Mouse (Mus musculus) hindbrain, embryonic 12.5 days (tissue): ENCODE measurements at regions not wholly inside any gene's neighbourhood (a gene's known extent, or its start where the extent isn't known, plus 50 kb on each side); places are given as distances from the start of the nearest gene placed in this dataset.

Source experiments
- ATAC-seq: fragments of 200-750 bp; cut with Nextera tagmentation; 2 replicates; pipeline ENCODE4 v1.8.0; 2017; ENCODE audit warnings: moderate TSS enrichment; ENCODE audit not compliant: low FRiP score
- H3K27ac ChIP-seq: fragments of 300-500 bp; sonication (generic); 2 replicates; pipeline ENCODE4 v1.5.1; 2016; ENCODE audit warnings: mild to moderate bottlenecking
- H3K27me3 ChIP-seq: fragments of 300-500 bp; sonication (generic); 2 replicates; pipeline ENCODE4 v1.6.1; 2016; ENCODE audit warnings: mild to moderate bottlenecking
- H3K36me3 ChIP-seq: fragments of 300-500 bp; sonication (generic); 2 replicates; pipeline ENCODE4 v1.6.1; 2016; ENCODE audit warnings: mild to moderate bottlenecking
- H3K4me1 ChIP-seq: fragments of 300-500 bp; sonication (generic); 2 replicates; pipeline ENCODE4 v1.6.1; 2016
- H3K4me2 ChIP-seq: fragments of 300-500 bp; sonication (generic); replicated peaks from 2 replicates; pipeline ENCODE4 v1.6.1; 2016; ENCODE audit warnings: mild to moderate bottlenecking
- H3K4me3 ChIP-seq: fragments of 300-500 bp; sonication (generic); 2 replicates; pipeline ENCODE4 v1.5.1; 2016; ENCODE audit warnings: mild to moderate bottlenecking
- H3K9ac ChIP-seq: fragments of 300-500 bp; sonication (generic); 2 replicates; pipeline ENCODE4 v1.6.1; 2016; ENCODE audit warnings: mild to moderate bottlenecking, moderate library complexity
- H3K9me3 ChIP-seq: fragments of 300-500 bp; sonication (generic); replicated peaks from 2 replicates; pipeline ENCODE4 v1.6.1; 2016; ENCODE audit warnings: mild to moderate bottlenecking
- WGBS: fragments of 180-500 bp; shearing (Covaris S2); methylation state at CpG from one replicate; pipeline ENCODE4 v1.1.7; 2016; 5-methylcytosine and 5-hydroxymethylcytosine counted together

DNA sequence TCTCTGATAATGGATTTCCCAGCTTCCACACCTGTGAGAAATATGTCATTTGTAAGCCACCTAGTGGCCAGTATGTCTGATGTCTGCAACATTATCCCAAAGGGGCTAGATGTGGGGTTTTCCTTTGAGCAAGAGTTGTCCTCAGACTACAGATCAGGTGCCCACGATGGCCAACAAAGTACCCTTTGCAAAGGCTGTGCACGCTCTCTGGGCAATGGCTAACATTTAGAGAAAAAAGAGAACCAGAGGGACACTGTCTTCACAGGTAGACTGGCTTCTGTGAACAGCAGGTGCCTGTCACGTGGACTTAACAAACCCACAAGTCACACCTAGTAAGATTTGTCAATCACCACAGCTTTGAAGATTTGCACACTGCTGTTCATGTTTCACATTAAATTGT lies 202.0 kb upstream of the Sash1 start:
- H3K9me3 ChIP-seq: no peaks in the 10 kb centered on the region
- H3K36me3 ChIP-seq: no peaks in the 10 kb centered on the region
- no peak overlapping the region for H3K27ac ChIP-seq
- ATAC-seq: no peak
- no peak overlapping the region for H3K9ac ChIP-seq
- no peaks in the 10 kb centered on the region for H3K27me3 ChIP-seq
- H3K4me2 ChIP-seq: no peak overlapping the region
- 91% methylated on average over 3 of the region's 3 CpGs for WGBS
- no peaks in the 10 kb centered on the region for H3K4me1 ChIP-seq
- no peak overlapping the region for H3K4me3 ChIP-seq

- no peak overlapping the region for H3K27ac ChIP-seq
- no peak overlapping the region for H3K4me2 ChIP-seq
- 81% methylated on average over 3 of the region's 3 CpGs for WGBS
- no peak for ATAC-seq
- H3K9ac ChIP-seq: no peak overlapping the region
- no peaks in the 10 kb centered on the region for H3K9me3 ChIP-seq
- H3K4me1 ChIP-seq: no peaks in the 10 kb centered on the region
- H3K27me3 ChIP-seq: no peaks in the 10 kb centered on the region
- no peaks in the 10 kb centered on the region for H3K36me3 ChIP-seq
- no peak overlapping the region for H3K4me3 ChIP-seq
These were observed 201.3 kb upstream of the Sash1 start for GRCm38 (mm10) chr10:9087171-9087570.

DNA sequence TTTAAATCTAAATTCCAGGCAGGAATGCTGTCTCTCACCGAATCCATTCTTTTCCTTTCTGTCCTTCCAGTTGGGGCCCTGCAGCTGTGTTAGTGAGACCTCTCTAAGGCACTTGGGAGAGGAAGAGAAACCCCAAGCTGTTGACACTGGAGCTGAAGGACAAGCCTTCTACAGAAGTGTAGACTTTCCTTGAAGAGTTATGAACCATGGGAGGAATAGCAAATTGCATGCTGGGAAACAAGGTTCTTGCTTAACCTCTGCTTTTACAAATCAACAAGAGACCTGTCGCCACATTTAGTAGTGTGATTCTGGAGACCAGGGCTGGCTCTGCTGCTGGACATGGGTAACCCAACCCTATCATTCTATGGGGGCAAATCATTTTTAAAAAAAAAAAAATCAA lies 200.8 kb upstream of the Sash1 start:
- H3K4me2 ChIP-seq: no peak overlapping the region
- H3K9ac ChIP-seq: no peak overlapping the region
- no peak overlapping the region for H3K4me3 ChIP-seq
- no peaks in the 10 kb centered on the region for H3K36me3 ChIP-seq
- no peaks in the 10 kb centered on the region for H3K27me3 ChIP-seq
- no peak overlapping the region for H3K27ac ChIP-seq
- no peak for ATAC-seq
- no peaks in the 10 kb centered on the region for H3K9me3 ChIP-seq
- WGBS: 80% methylated on average over 2 of the region's 2 CpGs
- H3K4me1 ChIP-seq: no peaks in the 10 kb centered on the region

DNA sequence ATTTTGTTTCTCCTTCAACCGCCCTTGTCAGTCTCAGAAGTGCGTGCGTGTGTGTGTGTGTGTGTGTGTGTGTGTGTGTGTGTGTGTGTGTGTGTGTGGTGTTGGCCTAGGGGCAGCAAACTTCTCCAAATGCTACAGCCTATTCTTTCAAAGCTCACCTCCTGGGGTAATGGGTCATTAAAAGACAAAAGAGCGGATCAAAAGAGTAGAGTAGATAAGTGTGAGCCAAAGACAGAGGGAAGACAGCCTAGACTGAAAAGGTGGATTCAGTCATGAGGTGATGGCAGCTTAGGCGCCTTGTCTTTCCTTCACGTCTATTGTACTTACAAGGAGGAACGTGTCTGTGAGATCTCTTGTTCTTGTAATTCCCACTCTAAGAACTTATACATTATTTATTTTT lies 199.6 kb upstream of the Sash1 start:
- H3K4me2 ChIP-seq: no peak overlapping the region
- no peaks in the 10 kb centered on the region for H3K27me3 ChIP-seq
- no peak overlapping the region for H3K9ac ChIP-seq
- H3K36me3 ChIP-seq: no peaks in the 10 kb centered on the region
- no peak for ATAC-seq
- H3K4me1 ChIP-seq: no peaks in the 10 kb centered on the region
- no peak overlapping the region for H3K27ac ChIP-seq
- no peak overlapping the region for H3K4me3 ChIP-seq
- no peaks in the 10 kb centered on the region for H3K9me3 ChIP-seq
- WGBS: 57% methylated on average over 7 of the region's 7 CpGs

DNA sequence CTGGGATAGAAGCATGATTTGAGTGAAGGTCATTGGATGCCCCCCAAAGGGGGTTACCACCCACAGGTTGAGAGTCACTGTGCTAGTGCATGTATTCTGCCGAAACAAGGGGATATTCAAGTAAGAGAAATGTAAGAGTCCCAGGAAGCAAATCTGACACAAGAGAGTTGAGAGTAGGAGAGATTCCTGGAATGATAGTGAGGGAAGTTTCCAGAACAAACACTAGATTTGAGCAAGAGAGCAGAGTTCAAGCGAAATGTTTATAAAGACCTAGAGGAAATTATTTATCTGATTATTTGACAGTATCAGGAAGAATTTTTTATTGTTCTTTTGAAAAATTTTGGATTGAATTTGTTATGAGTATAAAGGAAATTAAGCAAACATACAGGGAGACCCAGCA lies 189.0 kb upstream of the Sash1 start:
- Histone ChIP-seq H3K4me3 (no peak overlapping the region), H3K36me3 (no peaks in the 10 kb centered on the region), H3K4me2 (no peak overlapping the region), H3K4me1 (no peaks in the 10 kb centered on the region), H3K27me3 (no peaks in the 10 kb centered on the region), H3K27ac (no peak overlapping the region), H3K9ac (no peak overlapping the region), H3K9me3 (no peaks in the 10 kb centered on the region)
- 85% methylated on average over 2 of the region's 2 CpGs for WGBS
- ATAC-seq: no peak

DNA sequence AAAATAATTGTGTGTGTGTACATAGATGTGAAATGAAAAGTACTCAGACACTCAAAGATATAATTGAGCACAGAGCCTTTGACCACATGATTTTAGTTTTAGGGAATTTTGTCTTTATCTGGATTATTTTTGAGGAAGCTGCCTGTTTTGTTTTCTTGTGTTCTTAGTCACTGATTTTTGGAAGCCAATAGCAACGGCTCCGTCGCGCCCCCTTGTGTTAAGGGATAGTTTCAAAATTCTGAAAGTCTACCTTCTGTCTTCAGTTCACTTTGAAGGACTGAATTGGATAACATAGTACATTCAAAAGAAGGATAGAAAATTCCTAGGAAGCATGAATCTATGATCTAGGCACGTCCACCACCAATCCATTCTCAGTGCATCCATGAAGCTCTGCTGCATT lies 185.8 kb upstream of the Sash1 start:
- Histone ChIP-seq H3K27ac (no peak overlapping the region), H3K4me3 (no peak overlapping the region), H3K4me2 (no peak overlapping the region), H3K9me3 (no peaks in the 10 kb centered on the region), H3K36me3 (no peaks in the 10 kb centered on the region), H3K27me3 (no peaks in the 10 kb centered on the region), H3K9ac (no peak overlapping the region), H3K4me1 (no peaks in the 10 kb centered on the region)
- no peak for ATAC-seq
- WGBS: 19% methylated on average over 5 of the region's 5 CpGs

DNA sequence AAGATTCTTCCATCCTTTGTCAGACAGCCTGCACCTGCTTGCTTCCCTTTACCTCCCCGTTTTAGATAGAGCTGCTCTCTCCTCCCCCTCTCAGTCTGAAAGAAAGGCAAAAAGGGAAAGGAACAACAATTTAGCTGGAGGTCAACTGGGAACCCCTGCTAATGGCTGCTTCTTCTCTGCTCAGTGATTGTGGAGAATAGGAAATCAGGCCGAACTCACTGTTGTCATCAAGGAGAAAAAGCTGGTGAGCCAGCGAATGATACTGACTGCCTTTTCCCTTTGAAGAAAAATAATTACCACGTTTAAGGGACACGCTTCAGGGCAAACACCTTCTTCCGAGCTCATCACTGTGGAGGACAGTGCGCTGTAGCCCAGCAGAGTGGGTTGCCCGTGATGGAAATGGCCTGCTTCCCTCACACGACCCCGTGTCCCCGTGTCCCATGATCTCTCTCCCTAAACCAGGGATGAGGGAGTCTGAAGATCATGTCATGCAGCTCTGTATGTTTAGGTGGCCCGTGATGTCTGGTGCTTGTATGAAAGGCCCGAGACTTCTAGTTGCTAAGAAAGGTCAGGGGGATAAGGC lies 183.8 kb upstream of the Sash1 start:
- ATAC-seq: no peak
- H3K4me1 ChIP-seq: no peaks in the 10 kb centered on the region
- H3K4me2 ChIP-seq: no peak overlapping the region
- H3K27me3 ChIP-seq: no peaks in the 10 kb centered on the region
- WGBS: 76% methylated on average over 13 of the region's 13 CpGs
- no peak overlapping the region for H3K9ac ChIP-seq
- H3K4me3 ChIP-seq: no peak overlapping the region
- H3K27ac ChIP-seq: no peak overlapping the region
- no peaks in the 10 kb centered on the region for H3K36me3 ChIP-seq
- no peaks in the 10 kb centered on the region for H3K9me3 ChIP-seq

DNA sequence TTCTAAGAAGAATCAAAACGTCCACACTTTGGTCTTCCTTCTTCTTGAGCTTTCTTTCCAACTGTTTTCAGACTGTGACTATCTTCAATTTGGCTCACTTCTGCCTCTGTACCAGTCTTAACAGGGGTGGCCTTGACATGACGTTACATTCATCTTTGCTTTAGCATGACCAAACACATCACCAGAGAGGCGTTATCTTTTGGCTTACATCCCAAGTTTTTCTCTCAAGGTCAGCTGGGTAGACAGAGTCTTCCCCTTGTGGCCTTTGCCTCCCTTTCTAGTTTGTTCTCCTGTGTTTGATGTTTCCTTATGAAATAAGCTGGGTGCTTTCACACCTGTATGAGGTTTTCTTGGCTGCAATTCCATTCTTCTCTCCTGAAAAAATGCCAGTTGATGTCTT lies 180.7 kb upstream of the Sash1 start:
- Histone ChIP-seq H3K9ac (no peak overlapping the region), H3K27me3 (no peaks in the 10 kb centered on the region), H3K4me3 (no peak overlapping the region), H3K4me1 (no peaks in the 10 kb centered on the region), H3K4me2 (no peak overlapping the region), H3K36me3 (no peaks in the 10 kb centered on the region), H3K27ac (no peak overlapping the region), H3K9me3 (no peaks in the 10 kb centered on the region)
- WGBS: 76% methylated on average over 3 of the region's 3 CpGs
- no peak for ATAC-seq

GRCm38 (mm10) chr10:9061979-9062378 lies 176.1 kb upstream of the Sash1 start:
- Histone ChIP-seq H3K36me3 (no peaks in the 10 kb centered on the region), H3K9me3 (no peaks in the 10 kb centered on the region), H3K4me1 (no peaks in the 10 kb centered on the region), H3K4me3 (no peak overlapping the region), H3K27me3 (no peaks in the 10 kb centered on the region), H3K27ac (no peak overlapping the region), H3K9ac (no peak overlapping the region), H3K4me2 (no peak overlapping the region)
- ATAC-seq: no peak
- 89% methylated on average over 3 of the region's 3 CpGs for WGBS

DNA sequence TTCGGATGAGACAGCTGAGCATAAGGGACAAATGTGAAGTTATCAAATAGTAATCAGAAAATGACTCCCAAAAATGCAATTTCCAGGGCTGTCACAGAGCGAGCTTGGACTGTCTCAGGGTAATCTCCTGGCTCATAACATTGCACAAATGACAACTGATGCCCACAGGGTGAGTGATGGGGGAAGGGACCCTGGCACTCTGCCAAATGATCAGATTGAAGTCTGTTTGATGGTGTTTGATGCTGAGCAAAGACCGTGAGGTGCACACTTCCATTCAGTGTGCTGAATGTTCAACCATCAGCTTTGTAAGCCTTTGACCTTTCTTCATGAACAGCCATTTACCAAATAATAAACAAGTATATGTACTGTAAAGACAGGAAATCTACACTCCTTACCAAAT lies 169.4 kb upstream of the Sash1 start:
- H3K4me1 ChIP-seq: no peaks in the 10 kb centered on the region
- no peak overlapping the region for H3K9ac ChIP-seq
- 65% methylated on average over 3 of the region's 3 CpGs for WGBS

DNA sequence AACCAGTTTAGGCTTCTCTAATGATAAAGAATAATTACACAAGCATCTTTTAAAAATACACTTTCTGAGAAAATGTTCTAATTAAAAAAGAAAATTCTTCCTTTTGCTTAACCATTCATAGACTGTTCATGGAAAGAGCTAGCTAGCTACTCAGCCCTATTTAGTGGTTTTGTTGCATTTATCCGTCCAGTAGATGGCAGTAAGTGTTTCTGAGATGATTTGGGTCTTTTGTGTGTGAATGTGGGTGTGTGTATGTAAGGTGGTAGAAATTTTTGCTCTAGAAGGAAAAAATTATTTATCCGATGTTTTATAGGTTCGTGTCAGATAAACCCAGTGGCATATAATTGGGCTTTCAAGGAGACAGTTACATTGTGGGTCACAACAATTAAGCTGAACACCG lies 167.5 kb upstream of the Sash1 start:
- H3K9me3 ChIP-seq: no peaks in the 10 kb centered on the region
- H3K36me3 ChIP-seq: no peaks in the 10 kb centered on the region
- no peaks in the 10 kb centered on the region for H3K27me3 ChIP-seq
- WGBS: 55% methylated on average over 4 of the region's 4 CpGs
- no peak overlapping the region for H3K27ac ChIP-seq
- H3K9ac ChIP-seq: no peak overlapping the region
- no peak overlapping the region for H3K4me3 ChIP-seq
- no peak for ATAC-seq
- H3K4me1 ChIP-seq: no peaks in the 10 kb centered on the region
- H3K4me2 ChIP-seq: no peak overlapping the region

More for the DNA sequence above, 169.4 kb upstream of the Sash1 start:
- H3K4me3 ChIP-seq: no peak overlapping the region
- H3K27ac ChIP-seq: no peak overlapping the region
- no peaks in the 10 kb centered on the region for H3K9me3 ChIP-seq
- no peaks in the 10 kb centered on the region for H3K36me3 ChIP-seq
- H3K27me3 ChIP-seq: no peaks in the 10 kb centered on the region
- no peak overlapping the region for H3K4me2 ChIP-seq
- no peak for ATAC-seq

DNA sequence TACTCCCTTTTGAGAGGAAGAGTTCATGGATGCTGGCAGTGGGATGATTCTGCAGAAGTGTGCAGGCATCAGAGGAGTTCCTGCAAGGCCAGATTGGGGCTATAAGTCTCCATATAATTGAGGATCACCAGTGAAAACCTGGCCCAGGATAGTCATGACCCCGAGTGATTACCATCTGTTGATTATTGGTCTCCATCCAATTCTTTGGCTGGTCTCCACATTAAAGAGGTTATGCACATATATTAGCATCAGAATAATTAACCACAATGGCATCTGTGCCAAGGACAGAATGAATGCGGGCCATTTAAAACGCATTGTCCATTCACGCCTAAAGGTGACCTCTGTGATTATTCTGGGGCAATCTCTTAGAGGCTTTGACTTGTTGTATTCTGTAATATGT lies 161.5 kb upstream of the Sash1 start:
- no peak for ATAC-seq
- H3K36me3 ChIP-seq: no peaks in the 10 kb centered on the region
- no peak overlapping the region for H3K4me2 ChIP-seq
- H3K9me3 ChIP-seq: no peaks in the 10 kb centered on the region
- no peaks in the 10 kb centered on the region for H3K4me1 ChIP-seq
- H3K27ac ChIP-seq: no peak overlapping the region
- H3K9ac ChIP-seq: no peak overlapping the region
- no peak overlapping the region for H3K4me3 ChIP-seq
- 83% methylated on average over 4 of the region's 4 CpGs for WGBS
- no peaks in the 10 kb centered on the region for H3K27me3 ChIP-seq

- Histone ChIP-seq H3K4me3 (no peak overlapping the region), H3K9ac (no peak overlapping the region), H3K9me3 (no peaks in the 10 kb centered on the region), H3K36me3 (no peaks in the 10 kb centered on the region), H3K4me1 (no peaks in the 10 kb centered on the region), H3K27me3 (no peaks in the 10 kb centered on the region), H3K4me2 (no peak overlapping the region), H3K27ac (no peak overlapping the region)
- 84% methylated on average over 9 of the region's 9 CpGs for WGBS
- ATAC-seq: no peak
These were observed 159.0 kb upstream of the Sash1 start for GRCm38 (mm10) chr10:9044746-9045370.
